Mouse (Mus musculus): ENCODE results near the gene Slc34a1. TPM values are rescaled to one million over a fixed set of nuclear protein-coding genes. Genes with fewer than 3 reads are reported as not detected.

Slc34a1 gene
- polyA plus RNA-seq, 2 experiments: not detected

DNA sequence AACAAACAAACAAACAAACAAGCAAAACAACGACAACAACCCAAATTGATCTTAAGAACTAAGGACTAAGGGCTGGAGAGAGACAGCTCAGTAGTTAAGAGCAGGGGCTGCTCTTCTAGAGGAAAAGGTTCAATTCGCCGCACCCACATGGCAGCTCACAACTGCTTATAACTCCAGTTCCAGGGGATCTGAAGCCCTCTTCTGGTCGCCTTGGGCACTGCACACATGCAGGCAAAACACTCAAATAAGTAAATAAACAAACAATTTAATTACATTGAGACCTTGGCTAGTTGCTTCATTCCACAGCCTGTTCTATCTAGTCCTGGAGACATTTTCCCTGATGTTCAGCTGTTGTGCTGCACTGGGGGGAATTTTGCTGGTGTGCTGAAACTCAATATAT is 5.1 kb upstream of the Slc34a1 start:
- no peak for TF ChIP-seq POLR2A (IDR thresholded peaks at IDR 0.05; ENCODE audit: borderline replicate concordance, extremely low read depth, insufficient read depth, insufficient read length)
- Histone ChIP-seq H3K9me3 (ENCODE audit: control insufficient read depth, low read length) (no peaks in the 10 kb centered on the region), H3K4me1 (ENCODE audit: control insufficient read depth, insufficient read depth, low read length) (no peaks in the 10 kb centered on the region), H3K4me2 (replicated peaks; ENCODE audit: low read depth, low read length, severe bottlenecking) (no peak overlapping the region), H3K4me3 (replicated peaks; ENCODE audit: low read length) (no peak overlapping the region), H3K9ac (ENCODE audit: low read depth, low read length, severe bottlenecking) (no peak overlapping the region), H3K36me3 (ENCODE audit: control insufficient read depth, insufficient read depth, low read length) (no peaks in the 10 kb centered on the region), H3K27me3 (ENCODE audit: control insufficient read depth, insufficient read depth, low read length) (no peaks in the 10 kb centered on the region), H3K27ac (replicated peaks; ENCODE audit: low read depth, low read length) (no peak overlapping the region)
- DNase-seq (ENCODE audit: low spot score) (no peak), ATAC-seq (ENCODE audit: low FRiP score, low read depth) (no peak)
- 75% methylated on average over 4 of the region's 4 CpGs for WGBS

DNA sequence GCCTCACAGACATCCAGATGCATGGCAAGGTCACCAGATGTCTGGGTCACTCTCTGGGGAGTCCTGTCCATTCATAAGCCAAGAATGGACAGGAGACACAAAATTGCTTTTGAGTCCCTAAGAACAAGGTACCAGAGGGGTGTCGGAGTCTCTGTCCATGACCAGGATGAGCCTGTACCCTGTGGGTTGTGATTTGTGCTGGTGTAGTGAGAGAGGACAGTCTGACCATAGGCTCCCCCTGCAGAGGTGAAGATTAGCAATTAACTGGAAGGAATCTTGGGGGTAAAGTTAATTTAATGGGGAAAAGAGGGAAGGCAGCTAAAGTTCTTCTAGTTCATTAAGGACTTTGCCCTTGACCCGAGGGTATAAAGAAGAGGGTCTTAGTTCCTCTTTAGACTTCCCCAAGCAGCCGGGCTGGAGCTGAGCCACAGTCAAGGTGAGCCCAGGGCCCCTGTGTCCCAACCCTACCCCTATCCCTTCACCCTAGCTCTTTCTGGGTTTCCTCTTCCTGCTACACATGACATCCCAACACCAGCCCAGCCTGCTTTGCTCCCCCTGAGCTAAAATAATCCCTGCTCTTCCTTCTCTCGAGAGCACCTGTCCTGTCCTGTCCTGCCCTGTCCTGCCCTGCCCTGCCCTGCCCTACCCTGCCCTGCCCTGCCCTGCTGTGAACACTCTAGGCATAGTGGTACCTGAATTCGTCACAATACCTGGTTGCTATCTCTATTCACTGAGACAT is 1.5 kb downstream of the Slc34a1 start:
- H3K4me1 ChIP-seq (ENCODE audit: control insufficient read depth, insufficient read depth, low read length): no peaks in the 10 kb centered on the region
- H3K4me2 ChIP-seq (replicated peaks; ENCODE audit: low read depth, low read length, severe bottlenecking): no peak overlapping the region
- H3K27ac ChIP-seq (replicated peaks; ENCODE audit: low read depth, low read length): no peak overlapping the region
- no peak overlapping the region for H3K9ac ChIP-seq (ENCODE audit: low read depth, low read length, severe bottlenecking)
- no peak for TF ChIP-seq POLR2A (IDR thresholded peaks at IDR 0.05; ENCODE audit: borderline replicate concordance, extremely low read depth, insufficient read depth, insufficient read length)
- no peak overlapping the region for H3K4me3 ChIP-seq (replicated peaks; ENCODE audit: low read length)
- no peaks in the 10 kb centered on the region for H3K36me3 ChIP-seq (ENCODE audit: control insufficient read depth, insufficient read depth, low read length)
- ATAC-seq (ENCODE audit: low FRiP score, low read depth): no peak
- 69% methylated on average over 5 of the region's 5 CpGs for WGBS
- DNase-seq (ENCODE audit: low spot score): no peak
- H3K9me3 ChIP-seq (ENCODE audit: control insufficient read depth, low read length): no peaks in the 10 kb centered on the region
- no peaks in the 10 kb centered on the region for H3K27me3 ChIP-seq (ENCODE audit: control insufficient read depth, insufficient read depth, low read length)

DNA sequence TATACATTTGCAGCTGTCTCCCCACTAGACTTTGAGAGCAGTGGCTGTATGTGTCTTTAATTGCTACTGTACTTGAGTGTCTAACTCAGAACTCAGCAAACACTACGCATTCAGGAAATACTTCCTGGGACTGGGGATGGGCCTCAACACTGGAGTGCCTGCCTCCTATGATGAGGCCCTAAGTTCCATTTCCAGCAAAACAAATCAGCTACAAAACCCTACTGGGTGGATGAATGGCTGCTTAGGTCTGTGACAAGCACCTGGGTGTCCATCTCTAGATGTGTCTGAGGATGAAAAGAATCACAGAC is 2.0 kb downstream of the Slc34a1 start:
- Histone ChIP-seq H3K9me3 (ENCODE audit: control insufficient read depth, low read length) (no peaks in the 10 kb centered on the region), H3K27me3 (ENCODE audit: control insufficient read depth, insufficient read depth, low read length) (no peaks in the 10 kb centered on the region), H3K4me2 (replicated peaks; ENCODE audit: low read depth, low read length, severe bottlenecking) (no peak overlapping the region), H3K4me3 (replicated peaks; ENCODE audit: low read length) (no peak overlapping the region), H3K9ac (ENCODE audit: low read depth, low read length, severe bottlenecking) (no peak overlapping the region), H3K4me1 (ENCODE audit: control insufficient read depth, insufficient read depth, low read length) (no peaks in the 10 kb centered on the region), H3K36me3 (ENCODE audit: control insufficient read depth, insufficient read depth, low read length) (no peaks in the 10 kb centered on the region), H3K27ac (replicated peaks; ENCODE audit: low read depth, low read length) (no peak overlapping the region)
- DNase-seq (ENCODE audit: low spot score): no peak
- ATAC-seq (ENCODE audit: low FRiP score, low read depth): no peak
- WGBS: 74% methylated on average over 1 of the region's 1 CpGs
- no peak for TF ChIP-seq POLR2A (IDR thresholded peaks at IDR 0.05; ENCODE audit: borderline replicate concordance, extremely low read depth, insufficient read depth, insufficient read length)

DNA sequence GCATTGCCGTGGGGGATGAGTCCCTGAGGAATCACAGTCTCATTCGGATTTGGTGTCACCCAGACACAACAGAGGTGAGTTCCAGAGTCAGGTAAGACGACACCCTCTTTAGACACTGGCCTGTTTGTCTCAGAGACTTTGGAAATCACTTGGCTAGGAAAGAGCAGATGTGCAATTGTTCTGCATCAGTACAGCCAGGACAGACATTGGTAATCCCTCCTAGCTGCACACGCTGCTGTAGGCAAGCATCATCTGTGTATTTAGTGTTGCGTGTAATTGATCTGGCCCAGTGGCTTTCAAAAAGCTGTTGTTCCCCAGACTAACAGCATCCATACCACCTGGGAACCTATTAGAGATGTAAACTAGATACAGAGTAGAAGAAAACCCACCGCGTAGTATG is 5.3 kb downstream of the Slc34a1 start:
- 76% methylated on average over 7 of the region's 7 CpGs for WGBS
- H3K27me3 ChIP-seq (ENCODE audit: control insufficient read depth, insufficient read depth, low read length): no peaks in the 10 kb centered on the region
- H3K9ac ChIP-seq (ENCODE audit: low read depth, low read length, severe bottlenecking): no peak overlapping the region
- H3K27ac ChIP-seq (replicated peaks; ENCODE audit: low read depth, low read length): no peak overlapping the region
- no peak for TF ChIP-seq POLR2A (IDR thresholded peaks at IDR 0.05; ENCODE audit: borderline replicate concordance, extremely low read depth, insufficient read depth, insufficient read length)
- H3K4me3 ChIP-seq (replicated peaks; ENCODE audit: low read length): no peak overlapping the region
- H3K9me3 ChIP-seq (ENCODE audit: control insufficient read depth, low read length): no peaks in the 10 kb centered on the region
- peaks cover 3% of the 10 kb centered on the region for H3K4me1 ChIP-seq (ENCODE audit: control insufficient read depth, insufficient read depth, low read length)
- no peaks in the 10 kb centered on the region for H3K36me3 ChIP-seq (ENCODE audit: control insufficient read depth, insufficient read depth, low read length)
- H3K4me2 ChIP-seq (replicated peaks; ENCODE audit: low read depth, low read length, severe bottlenecking): no peak overlapping the region
- DNase-seq (ENCODE audit: low spot score) (no peak), ATAC-seq (ENCODE audit: low FRiP score, low read depth) (no peak)

GRCm38 (mm10) chr13:55403935-55404852 is 6.2 kb downstream of the Slc34a1 start:
- WGBS: 60% methylated on average over 15 of the region's 15 CpGs
- no peak overlapping the region for H3K27ac ChIP-seq (replicated peaks; ENCODE audit: low read depth, low read length)

More at GRCm38 (mm10) chr13:55403935-55404852, 6.2 kb downstream of the Slc34a1 start:
- Histone ChIP-seq H3K36me3 (ENCODE audit: control insufficient read depth, insufficient read depth, low read length) (no peaks in the 10 kb centered on the region), H3K9me3 (ENCODE audit: control insufficient read depth, low read length) (no peaks in the 10 kb centered on the region), H3K4me2 (replicated peaks; ENCODE audit: low read depth, low read length, severe bottlenecking) (no peak overlapping the region), H3K27me3 (ENCODE audit: control insufficient read depth, insufficient read depth, low read length) (no peaks in the 10 kb centered on the region), H3K4me1 (ENCODE audit: control insufficient read depth, insufficient read depth, low read length) (peaks cover 3% of the 10 kb centered on the region), H3K9ac (ENCODE audit: low read depth, low read length, severe bottlenecking) (no peak overlapping the region), H3K4me3 (replicated peaks; ENCODE audit: low read length) (no peak overlapping the region)
- no peak for TF ChIP-seq POLR2A (IDR thresholded peaks at IDR 0.05; ENCODE audit: borderline replicate concordance, extremely low read depth, insufficient read depth, insufficient read length)
- DNase-seq (ENCODE audit: low spot score): no peak
- ATAC-seq (ENCODE audit: low FRiP score, low read depth): no peak

All from limb, embryonic 14.5 days (tissue).